Mouse (Mus musculus) stomach, postnatal 0 days (tissue): ENCODE results near the gene Msmp.

Experiments used
- CTCF ChIP-seq: IDR thresholded peaks from 2 replicates; pipeline ENCODE4 v1.5.1; 2016; ENCODE audit warnings: antibody characterized with exemption, low read depth, mild to moderate bottlenecking, moderate library complexity
- EP300 ChIP-seq: optimal IDR thresholded peaks from 2 replicates; pipeline ENCODE3; 2016; ENCODE audit warnings: antibody characterized with exemption

DNA sequence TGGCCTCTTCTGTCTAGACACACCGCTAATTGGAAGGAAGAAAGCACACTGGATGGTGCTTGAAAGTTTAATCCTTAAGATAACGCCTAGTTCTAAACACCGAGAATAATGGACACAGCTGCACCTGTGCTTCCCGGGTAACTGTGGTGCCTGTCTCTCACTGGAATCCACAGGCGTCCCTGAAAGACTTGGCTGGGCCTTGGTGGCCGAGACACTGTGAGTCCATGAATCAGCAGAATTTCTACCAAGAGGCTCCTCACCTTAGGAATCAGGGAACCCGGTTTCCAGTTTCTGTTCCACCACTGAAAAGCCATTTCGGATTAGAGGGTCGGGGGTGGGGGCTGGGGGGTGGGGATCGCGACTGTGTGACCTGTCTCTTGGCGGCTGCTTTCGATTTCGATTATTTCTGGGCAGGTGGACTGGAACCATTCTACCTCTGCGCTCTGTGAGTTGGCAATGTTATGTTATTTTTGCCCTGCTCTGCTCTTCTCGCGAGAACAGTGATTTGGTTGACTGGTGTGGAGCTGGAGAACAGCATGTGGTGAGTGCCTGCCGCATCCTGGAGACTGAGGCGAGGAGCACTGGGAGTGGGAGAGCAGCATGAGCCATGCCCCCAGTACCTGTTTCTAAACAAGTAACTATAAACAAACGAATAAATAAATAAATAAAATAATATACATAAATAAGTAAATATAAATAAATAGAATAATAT is 45.0 kb upstream of the Msmp start:
- TF ChIP-seq CTCF (no peak), EP300 (no peak)
